In the genomic region with DNA sequence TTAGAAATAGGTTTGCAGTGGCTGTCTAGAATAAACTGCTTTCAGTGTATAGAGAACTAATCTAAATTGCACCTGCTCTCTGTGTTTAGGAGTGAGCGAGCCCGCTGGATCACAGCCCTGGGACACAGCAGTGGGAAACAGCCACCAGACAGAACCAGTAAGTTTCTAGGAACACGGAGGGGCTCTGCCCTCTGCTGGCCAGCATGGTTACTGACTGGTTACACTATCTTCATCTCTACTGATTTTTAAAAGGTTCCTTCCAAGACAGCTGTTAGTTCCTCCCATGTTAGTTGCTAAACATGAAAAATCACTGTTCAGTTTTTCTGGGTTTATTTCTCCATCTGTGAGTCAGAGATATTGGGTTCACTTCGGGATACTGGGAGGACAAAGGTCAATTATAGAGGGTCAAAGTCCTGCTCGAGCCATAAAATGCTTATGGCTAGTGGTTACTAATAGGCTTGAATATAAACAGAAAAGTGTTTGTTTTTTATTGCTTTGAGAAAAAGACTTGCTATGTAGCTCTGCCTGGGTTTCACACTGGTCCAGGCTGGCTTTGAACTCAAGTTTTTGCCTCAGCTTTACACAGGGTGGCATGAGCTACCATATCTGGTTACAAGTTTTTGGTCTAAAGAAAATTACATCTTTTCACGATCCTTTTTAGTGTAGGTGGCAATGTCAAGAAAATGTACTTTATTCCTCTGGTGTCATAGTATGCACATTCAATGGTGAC, we compare ENCODE assay signal across 8 mouse cellular contexts. TPM values are rescaled to one million over a fixed set of nuclear protein-coding genes. Genes with fewer than 3 reads are reported as not detected.
DNase-seq lines count a peak whose midpoint lies in the region; ATAC-seq lines count a peak whose summit lies in the region.

No protein-coding gene starts in this region.

- peaks cover 18% of the 10 kb centered on the region for H3K4me1 ChIP-seq in limb, embryonic 10.5 days

- no peak overlapping the region for H3K4me3 ChIP-seq in limb, embryonic 10.5 days

- H3K27me3 ChIP-seq in limb, embryonic 10.5 days (ENCODE audit: low read depth, poor library complexity, severe bottlenecking) = no peaks in the 10 kb centered on the region

- peak; percentile 44 for DNase-seq in 416B (ENCODE audit: low read depth)
- peak; percentile 45 to 81 for DNase-seq in adrenal gland, adult (ENCODE audit: inconsistent age in 2 of 2, low spot score in 1 of 2)
- DNase-seq in embryo, embryonic 10.5 days (ENCODE audit: low spot score) = peak; percentile 75
- peak; percentile 44 to 75 for DNase-seq in gastrocnemius, postnatal 4 days (ENCODE audit: low spot score in 2 of 2)
- DNase-seq in kidney, adult 8-10 months = peak; percentile 29 to 60
- peak; percentile 71 for DNase-seq in limb, embryonic 10.5 days (ENCODE audit: low spot score)
- DNase-seq in testis, postnatal 10 days (ENCODE audit: low spot score) = peak; percentile 79

- peaks cover 42% of the 10 kb centered on the region for H3K36me3 ChIP-seq in limb, embryonic 10.5 days

- 0 out of 2 replicates have a peak, but pooled peaks have one; percentile 50 for ATAC-seq in monocyte, adult 5-6 weeks (replicated peaks; ENCODE audit: insufficient number of reproducible peaks, low FRiP score, low TSS enrichment, poor library complexity, severe bottlenecking)

- H3K9me3 ChIP-seq in limb, embryonic 10.5 days (replicated peaks) = no peaks in the 10 kb centered on the region

- 46% methylated on average over 6 of the region's 6 CpGs for WGBS in limb, embryonic 10.5 days

- H3K27ac ChIP-seq in limb, embryonic 10.5 days = no peak overlapping the region

RNA-seq across cellular contexts. Expression of a gene that starts 48.4 kb away (rescaled TPM):
- total RNA-seq in gastrocnemius, postnatal 4 days (2021) = 10 to 100 TPM; 24.1 to 28.4 TPM
- polyA plus RNA-seq in limb, embryonic 10.5 days (2016; fragmentation: Nextera tagmentation; extraction: Ambion mirVana) = 30.7 and 37.3 TPM in 2 replicates
- 57.8 to 65.3 TPM (median 58.7 TPM) in 3 replicates for total RNA-seq in monocyte, adult 5-6 weeks (2017)
